Mouse (Mus musculus): ENCODE data around the gene Hsd17b3. TPM values are rescaled to one million over a fixed set of nuclear protein-coding genes. Genes with fewer than 3 reads are reported as not detected.

Hsd17b3 gene
- polyA plus RNA-seq, 1 experiment from 2014 or later, result not detected

GRCm38 (mm10) chr13:64110421-64110820, 21.4 kb upstream of the Hsd17b3 start:
- 66% methylated on average over 1 of the region's 1 CpGs for WGBS (ENCODE audit: insufficient replicate concordance)
- no peaks in the 10 kb centered on the region for H3K27me3 ChIP-seq (ENCODE audit: control insufficient read depth, insufficient read depth, low read depth, low read length)
- no peak overlapping the region for H3K4me2 ChIP-seq (ENCODE audit: low read depth, low read length)
- H3K9ac ChIP-seq (ENCODE audit: low read depth, low read length), result no peak overlapping the region
- ATAC-seq (ENCODE audit: low read depth), result no peak
- H3K36me3 ChIP-seq (ENCODE audit: control insufficient read depth, insufficient read depth), result no peaks in the 10 kb centered on the region
- no peak overlapping the region for H3K27ac ChIP-seq (ENCODE audit: low read length)
- peaks cover 7% of the 10 kb centered on the region for H3K4me1 ChIP-seq (ENCODE audit: control insufficient read depth, low read depth, low read length)
- no peak overlapping the region for H3K4me3 ChIP-seq (ENCODE audit: low read depth, low read length)
- no peaks in the 10 kb centered on the region for H3K9me3 ChIP-seq (replicated peaks; ENCODE audit: control insufficient read depth, low read length)

DNA sequence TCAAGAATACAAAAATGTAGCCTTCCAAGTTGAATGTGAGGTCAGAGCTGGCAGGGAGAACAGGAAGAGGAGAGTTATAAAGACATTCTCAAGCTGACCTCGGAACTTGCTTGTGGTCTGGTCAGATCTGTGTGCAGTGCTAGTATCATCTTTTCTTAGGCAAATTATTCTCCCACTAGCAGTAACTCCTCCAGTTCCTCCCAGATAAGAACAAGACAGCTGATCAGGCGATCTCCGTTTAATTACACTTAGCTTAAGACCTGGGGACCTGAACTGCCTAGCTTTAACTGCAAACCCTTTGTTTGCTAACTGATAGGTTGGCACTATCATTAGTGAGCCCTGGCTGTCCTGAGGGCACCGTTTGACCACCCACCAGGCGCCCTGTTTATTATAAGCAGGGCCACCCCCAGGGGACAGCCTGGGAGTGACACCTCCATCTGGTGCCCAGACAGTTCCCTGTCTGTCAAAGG, 19.4 kb upstream of the Hsd17b3 start:
- peaks cover 7% of the 10 kb centered on the region for H3K4me1 ChIP-seq (ENCODE audit: control insufficient read depth, low read depth, low read length)
- no peak for ATAC-seq (ENCODE audit: low read depth)
- 12% methylated on average over 5 of the region's 5 CpGs for WGBS (ENCODE audit: insufficient replicate concordance)
- H3K4me2 ChIP-seq (ENCODE audit: low read depth, low read length), result no peak overlapping the region
- no peaks in the 10 kb centered on the region for H3K9me3 ChIP-seq (replicated peaks; ENCODE audit: control insufficient read depth, low read length)
- no peak overlapping the region for H3K4me3 ChIP-seq (ENCODE audit: low read depth, low read length)
- no peaks in the 10 kb centered on the region for H3K27me3 ChIP-seq (ENCODE audit: control insufficient read depth, insufficient read depth, low read depth, low read length)
- no peaks in the 10 kb centered on the region for H3K36me3 ChIP-seq (ENCODE audit: control insufficient read depth, insufficient read depth)
- no peak overlapping the region for H3K9ac ChIP-seq (ENCODE audit: low read depth, low read length)
- no peak overlapping the region for H3K27ac ChIP-seq (ENCODE audit: low read length)

- Histone ChIP-seq H3K4me2 (ENCODE audit: low read depth, low read length) (no peak overlapping the region), H3K4me1 (ENCODE audit: control insufficient read depth, low read depth, low read length) (peaks cover 7% of the 10 kb centered on the region), H3K36me3 (ENCODE audit: control insufficient read depth, insufficient read depth) (no peaks in the 10 kb centered on the region), H3K9ac (ENCODE audit: low read depth, low read length) (no peak overlapping the region), H3K9me3 (replicated peaks; ENCODE audit: control insufficient read depth, low read length) (no peaks in the 10 kb centered on the region), H3K27me3 (ENCODE audit: control insufficient read depth, insufficient read depth, low read depth, low read length) (no peaks in the 10 kb centered on the region), H3K27ac (ENCODE audit: low read length) (peak overlapping the region; percentile 69), H3K4me3 (ENCODE audit: low read depth, low read length) (no peak overlapping the region)
- no peak for ATAC-seq (ENCODE audit: low read depth)
- 23% methylated on average over 8 of the region's 8 CpGs for WGBS (ENCODE audit: insufficient replicate concordance)
Observed at GRCm38 (mm10) chr13:64107535-64107934, 18.5 kb upstream of the Hsd17b3 start.

DNA sequence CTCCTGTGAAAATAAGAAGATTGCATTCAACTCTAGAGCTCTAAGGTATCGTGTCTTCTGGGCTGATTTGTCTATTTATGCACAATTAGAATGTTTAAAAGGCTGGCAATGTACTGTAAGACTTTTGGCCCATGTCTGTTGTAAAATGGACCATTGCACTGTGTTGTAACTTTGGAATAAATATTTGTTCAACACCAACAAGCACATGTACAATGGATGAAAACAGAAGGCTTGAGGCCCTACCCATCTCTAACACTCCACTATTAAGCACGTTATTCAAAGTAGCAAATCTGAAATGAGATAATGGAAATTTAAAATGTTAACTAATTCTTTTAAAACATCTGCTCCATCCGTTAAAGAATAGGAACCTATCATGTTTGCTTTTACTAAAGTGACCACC, 18.1 kb upstream of the Hsd17b3 start:
- Histone ChIP-seq H3K4me2 (ENCODE audit: low read depth, low read length) (no peak overlapping the region), H3K27me3 (ENCODE audit: control insufficient read depth, insufficient read depth, low read depth, low read length) (no peaks in the 10 kb centered on the region), H3K4me3 (ENCODE audit: low read depth, low read length) (no peak overlapping the region), H3K9me3 (replicated peaks; ENCODE audit: control insufficient read depth, low read length) (no peaks in the 10 kb centered on the region), H3K36me3 (ENCODE audit: control insufficient read depth, insufficient read depth) (no peaks in the 10 kb centered on the region), H3K4me1 (ENCODE audit: control insufficient read depth, low read depth, low read length) (peaks cover 7% of the 10 kb centered on the region), H3K27ac (ENCODE audit: low read length) (peak overlapping the region; percentile 55), H3K9ac (ENCODE audit: low read depth, low read length) (no peak overlapping the region)
- WGBS (ENCODE audit: insufficient replicate concordance), result 36% methylated on average over 3 of the region's 3 CpGs
- ATAC-seq (ENCODE audit: low read depth), result peak; percentile 76

DNA sequence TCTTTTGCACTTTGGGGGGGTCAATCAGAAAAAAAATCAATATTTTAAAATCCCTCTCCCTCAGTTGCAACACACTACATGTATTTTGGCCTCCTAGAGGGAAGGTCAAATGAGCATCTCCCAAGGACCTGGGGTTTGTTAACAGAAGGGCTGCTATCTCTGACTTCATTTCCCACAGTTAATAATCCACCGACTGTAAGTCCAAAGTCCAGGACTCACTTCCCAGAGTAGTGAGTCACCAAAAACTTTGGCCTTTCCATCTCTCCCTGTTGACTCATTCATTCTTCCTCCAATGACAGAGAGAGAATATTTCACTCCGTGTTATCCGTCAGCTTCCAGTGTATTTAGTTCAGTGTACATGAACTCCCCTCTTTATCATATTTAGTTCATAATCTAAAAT, 16.7 kb upstream of the Hsd17b3 start:
- WGBS (ENCODE audit: insufficient replicate concordance), result 53% methylated on average over 3 of the region's 3 CpGs
- Histone ChIP-seq H3K36me3 (ENCODE audit: control insufficient read depth, insufficient read depth) (no peaks in the 10 kb centered on the region), H3K27me3 (ENCODE audit: control insufficient read depth, insufficient read depth, low read depth, low read length) (no peaks in the 10 kb centered on the region), H3K9ac (ENCODE audit: low read depth, low read length) (no peak overlapping the region), H3K4me1 (ENCODE audit: control insufficient read depth, low read depth, low read length) (peaks cover 7% of the 10 kb centered on the region), H3K4me3 (ENCODE audit: low read depth, low read length) (no peak overlapping the region), H3K27ac (ENCODE audit: low read length) (peak overlapping the region; percentile 55; the same call in 1 of the 2 replicates), H3K9me3 (replicated peaks; ENCODE audit: control insufficient read depth, low read length) (no peaks in the 10 kb centered on the region), H3K4me2 (ENCODE audit: low read depth, low read length) (no peak overlapping the region)
- peak; percentile 79 for ATAC-seq (ENCODE audit: low read depth)

DNA sequence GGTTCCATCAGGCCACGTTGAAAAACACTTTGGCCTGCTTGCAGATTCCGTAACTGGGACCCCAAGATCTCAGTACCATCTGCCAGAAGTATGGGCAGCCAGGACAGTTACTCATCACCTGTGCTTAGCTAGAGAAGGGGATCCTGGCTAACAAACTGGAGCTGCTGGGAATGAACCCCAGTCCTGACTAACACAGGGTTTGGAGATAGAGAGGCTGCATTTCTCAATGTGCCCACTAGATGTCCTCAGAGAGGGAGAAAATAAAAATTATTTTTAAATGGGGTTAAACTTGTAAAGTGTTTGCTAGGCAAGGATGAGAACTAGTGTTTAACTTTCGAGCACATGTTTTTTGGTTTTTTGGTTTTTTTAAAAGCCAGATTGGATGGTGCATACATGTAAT, 11.2 kb upstream of the Hsd17b3 start:
- no peaks in the 10 kb centered on the region for H3K36me3 ChIP-seq (ENCODE audit: control insufficient read depth, insufficient read depth)
- H3K9ac ChIP-seq (ENCODE audit: low read depth, low read length), result no peak overlapping the region
- WGBS (ENCODE audit: insufficient replicate concordance), result 55% methylated on average over 3 of the region's 3 CpGs
- no peak for ATAC-seq (ENCODE audit: low read depth)
- no peaks in the 10 kb centered on the region for H3K4me1 ChIP-seq (ENCODE audit: control insufficient read depth, low read depth, low read length)
- no peaks in the 10 kb centered on the region for H3K9me3 ChIP-seq (replicated peaks; ENCODE audit: control insufficient read depth, low read length)
- H3K27me3 ChIP-seq (ENCODE audit: control insufficient read depth, insufficient read depth, low read depth, low read length), result no peaks in the 10 kb centered on the region
- H3K4me2 ChIP-seq (ENCODE audit: low read depth, low read length), result no peak overlapping the region
- H3K27ac ChIP-seq (ENCODE audit: low read length), result no peak overlapping the region
- H3K4me3 ChIP-seq (ENCODE audit: low read depth, low read length), result no peak overlapping the region

- Histone ChIP-seq H3K9me3 (replicated peaks; ENCODE audit: control insufficient read depth, low read length) (no peaks in the 10 kb centered on the region), H3K4me1 (ENCODE audit: control insufficient read depth, low read depth, low read length) (no peaks in the 10 kb centered on the region), H3K27ac (ENCODE audit: low read length) (no peak overlapping the region), H3K36me3 (ENCODE audit: control insufficient read depth, insufficient read depth) (no peaks in the 10 kb centered on the region), H3K27me3 (ENCODE audit: control insufficient read depth, insufficient read depth, low read depth, low read length) (no peaks in the 10 kb centered on the region), H3K4me3 (ENCODE audit: low read depth, low read length) (no peak overlapping the region), H3K9ac (ENCODE audit: low read depth, low read length) (no peak overlapping the region), H3K4me2 (ENCODE audit: low read depth, low read length) (no peak overlapping the region)
- ATAC-seq (ENCODE audit: low read depth), result no peak
- WGBS (ENCODE audit: insufficient replicate concordance), result 67% methylated on average over 9 of the region's 9 CpGs
Observed at GRCm38 (mm10) chr13:64098992-64099391, 10.0 kb upstream of the Hsd17b3 start.

DNA sequence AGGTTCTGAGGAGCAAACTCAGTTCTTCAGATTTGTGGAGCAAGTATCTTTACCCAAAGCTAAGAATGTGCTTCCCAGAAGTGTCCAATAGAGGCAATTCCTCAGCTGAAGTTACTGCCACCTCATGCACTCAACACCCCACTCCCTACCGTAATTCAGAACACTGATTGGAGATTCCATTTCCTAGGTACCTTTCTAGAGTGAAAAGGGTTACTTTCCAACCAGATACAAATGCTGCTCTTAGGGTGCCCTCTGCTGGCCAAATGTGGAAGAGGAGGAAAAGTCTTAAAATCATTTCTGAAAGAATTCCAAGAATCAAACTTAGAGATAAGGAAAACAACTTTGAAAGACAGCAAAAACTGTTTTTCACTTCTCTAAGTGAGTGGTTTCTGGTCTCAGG, 4.3 kb upstream of the Hsd17b3 start:
- Histone ChIP-seq H3K4me2 (ENCODE audit: low read depth, low read length) (no peak overlapping the region), H3K27ac (ENCODE audit: low read length) (no peak overlapping the region), H3K9ac (ENCODE audit: low read depth, low read length) (no peak overlapping the region), H3K9me3 (replicated peaks; ENCODE audit: control insufficient read depth, low read length) (no peaks in the 10 kb centered on the region), H3K4me3 (ENCODE audit: low read depth, low read length) (no peak overlapping the region), H3K4me1 (ENCODE audit: control insufficient read depth, low read depth, low read length) (no peaks in the 10 kb centered on the region), H3K27me3 (ENCODE audit: control insufficient read depth, insufficient read depth, low read depth, low read length) (no peaks in the 10 kb centered on the region), H3K36me3 (ENCODE audit: control insufficient read depth, insufficient read depth) (no peaks in the 10 kb centered on the region)
- WGBS (ENCODE audit: insufficient replicate concordance), result 3% methylated on average over 1 of the region's 1 CpGs
- ATAC-seq (ENCODE audit: low read depth), result no peak

DNA sequence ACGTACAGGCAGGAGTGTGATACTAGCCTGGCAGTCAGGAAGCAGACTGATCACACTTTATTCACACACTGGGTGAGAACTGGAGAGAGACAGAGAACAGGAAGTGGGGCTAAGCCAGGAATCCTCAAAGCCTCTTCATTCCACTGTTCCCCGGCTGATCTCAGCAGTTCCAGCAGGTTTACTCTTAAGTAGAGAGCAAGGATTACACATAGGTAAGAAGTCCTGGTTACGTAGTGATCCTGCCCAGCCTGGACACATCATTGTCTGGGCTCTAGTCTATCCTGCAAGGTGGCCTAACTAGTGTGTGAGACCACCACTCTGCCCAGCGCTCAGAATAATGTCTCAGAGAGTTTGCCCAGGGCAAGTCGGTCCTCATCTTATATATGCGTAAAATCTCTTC, 3.7 kb upstream of the Hsd17b3 start:
- 56% methylated on average over 6 of the region's 6 CpGs for WGBS (ENCODE audit: insufficient replicate concordance)
- no peaks in the 10 kb centered on the region for H3K9me3 ChIP-seq (replicated peaks; ENCODE audit: control insufficient read depth, low read length)
- H3K4me2 ChIP-seq (ENCODE audit: low read depth, low read length), result no peak overlapping the region
- H3K9ac ChIP-seq (ENCODE audit: low read depth, low read length), result no peak overlapping the region
- no peak overlapping the region for H3K27ac ChIP-seq (ENCODE audit: low read length)
- H3K4me3 ChIP-seq (ENCODE audit: low read depth, low read length), result no peak overlapping the region
- H3K27me3 ChIP-seq (ENCODE audit: control insufficient read depth, insufficient read depth, low read depth, low read length), result no peaks in the 10 kb centered on the region
- no peaks in the 10 kb centered on the region for H3K36me3 ChIP-seq (ENCODE audit: control insufficient read depth, insufficient read depth)
- no peak for ATAC-seq (ENCODE audit: low read depth)
- H3K4me1 ChIP-seq (ENCODE audit: control insufficient read depth, low read depth, low read length), result no peaks in the 10 kb centered on the region
